Mouse (Mus musculus) liver, embryonic 14.5 days (tissue): ENCODE measurements around the gene Tef. TPM values are rescaled to one million over a fixed set of nuclear protein-coding genes. Genes with fewer than 3 reads are reported as not detected.
A peak's percentile ranks its signal among the peaks of the same experiment; 100 is the strongest.

Experiments
- ATAC-seq: fragments of 200-750 bp; cut with Nextera tagmentation; 2 replicates; pipeline ENCODE4 v1.8.0; 2017; ENCODE audit warnings: moderate number of reproducible peaks, mild to moderate bottlenecking, moderate library complexity; ENCODE audit not compliant: insufficient read depth
- DNase-seq, 3 experiments: peaks; one replicate each; pipeline ENCODE4 v3.0.0-alpha.2; 2012 to 2013; ENCODE audit warnings: low read depth in 3 of 3, low spot score in 3 of 3
- H3K27ac ChIP-seq: fragments of 300-500 bp; sonication (generic); 2 replicates; pipeline ENCODE4 v1.5.1; 2014; ENCODE audit warnings: moderate library complexity, mild to moderate bottlenecking, control low read depth, inconsistent platforms
- H3K27me3 ChIP-seq: fragments of 300-500 bp; sonication (generic); 2 replicates; pipeline ENCODE4 v1.6.1; 2014; ENCODE audit warnings: mild to moderate bottlenecking, low read length, moderate library complexity; ENCODE audit not compliant: control insufficient read depth, insufficient read depth
- H3K36me3 ChIP-seq: fragments of 300-500 bp; sonication (generic); replicated peaks from 2 replicates; pipeline ENCODE4 v1.6.1; 2014; ENCODE audit warnings: low read depth; ENCODE audit not compliant: control insufficient read depth, insufficient read depth
- H3K4me1 ChIP-seq, 2 experiments: fragments of 200-500 bp in 1 of 2; fragments of 300-500 bp in 1 of 2; sonication (generic) in 1 of 2; replicated peaks; 2 replicates each; pipeline ENCODE4 v1.6.1; 2012 to 2014; ENCODE audit warnings: antibody characterized with exemption in 1 of 2, inconsistent platforms in 1 of 2, low read length in 1 of 2; ENCODE audit not compliant: control insufficient read depth in 2 of 2, insufficient read depth in 2 of 2
- H3K4me2 ChIP-seq: fragments of 300-500 bp; sonication (generic); 2 replicates; pipeline ENCODE4 v1.6.1; 2014; ENCODE audit warnings: low read depth, mild to moderate bottlenecking, control low read depth, moderate library complexity
- H3K4me3 ChIP-seq, 2 experiments: fragments of 200-500 bp in 1 of 2; fragments of 300-500 bp in 1 of 2; sonication (generic) in 1 of 2; 2 replicates each; pipeline ENCODE4 v1.5.1; 2012 to 2014; ENCODE audit warnings: low read depth in 2 of 2, low read length in 2 of 2, mild to moderate bottlenecking in 2 of 2, control low read depth in 1 of 2, inconsistent platforms in 1 of 2, moderate library complexity in 1 of 2; ENCODE audit not compliant: insufficient read depth in 1 of 2
- H3K9ac ChIP-seq: fragments of 300-500 bp; sonication (generic); replicated peaks from 2 replicates; pipeline ENCODE4 v1.6.1; 2014; ENCODE audit warnings: mild to moderate bottlenecking, control low read depth, moderate library complexity
- H3K9me3 ChIP-seq: fragments of 300-500 bp; sonication (generic); 2 replicates; pipeline ENCODE4 v1.6.1; 2016; ENCODE audit warnings: low read length, mixed read lengths; ENCODE audit not compliant: control insufficient read depth
- CTCF ChIP-seq: IDR thresholded peaks from 2 replicates; pipeline ENCODE4 v1.5.1; 2016; ENCODE audit warnings: antibody characterized with exemption, low read depth, control low read depth
- EP300 ChIP-seq: IDR thresholded peaks from 2 replicates; pipeline ENCODE4 v1.6.1; 2016; ENCODE audit warnings: antibody characterized with exemption, low read depth
- WGBS: fragments of 180-500 bp; shearing (Covaris S2); extraction: QIAGEN DNeasy Blood & Tissue Kit; methylation state at CpG from one replicate; pipeline ENCODE4 v1.1.7; 2014; ENCODE audit not compliant: insufficient replicate concordance; 5-methylcytosine and 5-hydroxymethylcytosine counted together
- polyA plus RNA-seq, 2 experiments: library from polyadenylated mRNA; depleted of rRNA in 1 of 2; stranded (reverse) in 1 of 2; unstranded in 1 of 2; fragments of >200 nt; fragmentation: Nextera tagmentation in 1 of 2; extraction: Ambion mirVana in 1 of 2; gene quantifications; 2 replicates each; pipeline versions ENCODE4 v1.2.1 to v1.2.3; 2012 to 2014

The Tef gene
- polyA plus RNA-seq, 2 experiments = 2.7 to 5.1 TPM

DNA sequence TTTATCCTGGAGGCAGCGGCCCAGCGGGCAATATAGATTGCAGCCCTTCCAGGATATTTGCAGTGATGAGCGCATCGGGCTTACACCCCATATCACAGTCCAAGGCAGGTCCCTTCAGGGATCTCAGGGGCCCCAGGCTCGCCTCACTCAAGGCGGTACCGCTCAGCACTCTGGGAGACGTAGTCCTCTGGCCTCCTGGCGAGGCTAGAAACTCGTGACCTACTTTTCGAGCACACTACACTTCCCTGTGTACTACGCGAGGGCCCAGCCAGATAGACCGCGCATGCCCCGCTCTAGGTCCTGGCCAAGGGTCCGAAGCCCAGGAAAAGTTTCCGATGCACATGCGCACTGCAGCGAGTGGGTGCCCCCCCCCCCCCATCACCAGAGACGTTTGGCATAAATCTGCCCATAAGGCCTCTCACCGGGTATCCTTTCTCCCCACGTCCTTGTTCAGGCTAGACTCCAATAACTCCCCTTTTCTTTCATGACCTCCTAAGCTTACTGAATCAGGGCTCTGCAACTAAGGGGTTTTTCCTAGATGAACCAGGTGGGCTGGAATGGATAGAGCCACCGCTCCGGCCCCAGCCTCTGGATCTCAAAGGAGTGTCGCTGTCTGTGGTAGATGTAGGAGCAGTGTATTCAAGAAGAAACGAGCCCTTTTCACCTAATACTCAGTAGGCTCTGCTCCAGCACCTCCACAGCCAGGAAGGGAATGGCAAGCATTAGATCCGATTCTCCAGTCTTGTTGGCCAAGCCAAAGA is 54.0 kb downstream of the Tef start:
- H3K4me1 ChIP-seq = peaks cover 12 to 15% of the 10 kb centered on the region in 2 experiments

GRCm38 (mm10) chr15:81856938-81857723 is 54.9 kb downstream of the Tef start:
- peak overlapping the region; percentile 92 for H3K27ac ChIP-seq
- H3K9me3 ChIP-seq = no peaks in the 10 kb centered on the region
- H3K36me3 ChIP-seq = peaks cover 5% of the 10 kb centered on the region; the same call in 1 of the 2 replicates
- ATAC-seq (no peak), DNase-seq (no peak)
- peak overlapping the region; percentile 71 for H3K4me2 ChIP-seq
- no peaks in the 10 kb centered on the region for H3K27me3 ChIP-seq
- TF ChIP-seq EP300 (no peak), CTCF (no peak)
- peak overlapping the region; percentile 87 to 89 for H3K4me3 ChIP-seq
- H3K4me1 ChIP-seq = peaks cover 12 to 15% of the 10 kb centered on the region in 2 experiments
- H3K9ac ChIP-seq = peak overlapping the region; percentile 86
- 1% methylated on average over 14 of the region's 14 CpGs for WGBS

More for the DNA sequence above, 54.0 kb downstream of the Tef start:
- peak; percentile 85 to 90 (median 87) for DNase-seq
- H3K4me2 ChIP-seq = peak overlapping the region; percentile 71
- H3K27ac ChIP-seq = peak overlapping the region; percentile 92
- peaks cover 8% of the 10 kb centered on the region for H3K36me3 ChIP-seq
- H3K4me3 ChIP-seq = peak overlapping the region; percentile 87 to 89
- no peaks in the 10 kb centered on the region for H3K27me3 ChIP-seq
- ATAC-seq = peak; percentile 82
- no peak for TF ChIP-seq EP300
- TF ChIP-seq CTCF = no peak
- H3K9ac ChIP-seq = peak overlapping the region; percentile 86
- no peaks in the 10 kb centered on the region for H3K9me3 ChIP-seq
- WGBS = under 1% methylated on average over 28 of the region's 28 CpGs

DNA sequence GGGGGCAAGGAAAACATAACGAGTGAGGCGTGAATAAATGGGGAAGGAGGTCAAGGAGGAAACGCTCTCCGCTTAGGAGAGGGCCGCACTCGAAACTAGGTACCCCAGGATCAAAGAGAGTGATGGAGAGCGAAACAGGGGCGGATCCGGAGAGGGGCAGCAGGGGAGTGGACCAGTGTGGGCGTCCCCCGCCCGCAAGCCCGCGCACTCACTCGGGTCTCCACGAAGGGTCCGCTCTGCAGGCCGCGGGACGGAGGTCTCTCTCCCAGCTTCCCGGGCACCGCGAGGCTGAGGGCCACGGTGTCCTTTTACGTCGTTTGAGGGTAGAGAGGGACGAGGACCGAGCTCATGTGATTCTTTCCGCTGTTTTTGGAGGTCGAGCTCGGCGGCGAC is 55.5 kb downstream of the Tef start:
- peak overlapping the region; percentile 86 for H3K9ac ChIP-seq
- DNase-seq = peak in 1 of 3 experiments; percentile 35
- H3K4me2 ChIP-seq = peak overlapping the region; percentile 71
- H3K4me1 ChIP-seq = peaks cover 12 to 15% of the 10 kb centered on the region in 2 experiments
- peak overlapping the region; percentile 92 for H3K27ac ChIP-seq
- no peaks in the 10 kb centered on the region for H3K27me3 ChIP-seq
- H3K9me3 ChIP-seq = no peaks in the 10 kb centered on the region
- peak; percentile 24 for ATAC-seq
- peaks cover 5% of the 10 kb centered on the region; the same call in 1 of the 2 replicates for H3K36me3 ChIP-seq
- under 1% methylated on average over 32 of the region's 33 CpGs for WGBS
- H3K4me3 ChIP-seq = peak overlapping the region; percentile 87 to 89
- TF ChIP-seq CTCF (no peak), EP300 (no peak)

- H3K4me1 ChIP-seq = peaks cover 12 to 15% of the 10 kb centered on the region in 2 experiments
- H3K27me3 ChIP-seq = no peaks in the 10 kb centered on the region
- H3K4me2 ChIP-seq = peak overlapping the region; percentile 71
- WGBS = 0% methylated on average over 23 of the region's 23 CpGs
- peak overlapping the region; percentile 92 for H3K27ac ChIP-seq
- ATAC-seq (peak; percentile 50), DNase-seq (peak; percentile 77 to 83 (median 82))
- H3K4me3 ChIP-seq = peak overlapping the region; percentile 87 to 89
- peaks cover 5% of the 10 kb centered on the region; the same call in 1 of the 2 replicates for H3K36me3 ChIP-seq
- TF ChIP-seq EP300 = peak; percentile 62
- no peak for TF ChIP-seq CTCF
- H3K9ac ChIP-seq = peak overlapping the region; percentile 86
- no peaks in the 10 kb centered on the region for H3K9me3 ChIP-seq
These were observed 55.9 kb downstream of the Tef start for GRCm38 (mm10) chr15:81858138-81858516.
